8 mouse cellular contexts compared by ENCODE assay signal in the genomic region with DNA sequence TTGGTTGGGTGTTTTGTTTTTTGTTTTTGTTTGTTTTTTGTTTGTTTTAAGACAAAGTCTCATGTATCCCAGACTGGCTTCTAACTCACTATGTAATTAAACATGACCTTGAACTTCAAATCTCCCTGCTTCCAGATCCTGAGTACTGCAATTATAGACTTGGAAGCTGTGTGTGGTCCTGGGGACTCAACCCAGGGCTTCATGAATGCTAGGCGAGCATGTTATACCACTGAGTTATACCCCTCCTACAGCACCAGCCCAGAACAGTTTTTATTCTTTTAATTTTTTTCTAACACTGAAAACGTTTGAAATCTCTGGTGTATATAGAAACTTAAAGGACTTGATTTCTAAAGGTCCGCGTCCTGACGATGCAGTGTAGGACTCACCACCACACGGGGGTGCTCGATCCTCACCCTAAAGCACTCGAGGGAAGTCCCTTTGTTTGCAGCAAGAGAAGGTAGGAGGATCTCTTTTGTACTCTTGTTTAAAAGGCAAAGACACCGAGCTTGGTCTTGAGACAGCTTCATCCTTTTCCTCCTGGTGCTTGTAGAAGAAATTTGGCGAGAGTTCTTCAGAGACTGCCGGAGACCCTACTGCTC.
DNase-seq lines count a peak whose midpoint lies in the region; ATAC-seq lines count a peak whose summit lies in the region.

No protein-coding gene starts in this region.

- H3K27me3 ChIP-seq in limb, embryonic 10.5 days (ENCODE audit: low read depth, poor library complexity, severe bottlenecking), result no peaks in the 10 kb centered on the region

- H3K4me3 ChIP-seq in limb, embryonic 10.5 days, result no peak overlapping the region

- WGBS in limb, embryonic 10.5 days, result 13% methylated on average over 11 of the region's 11 CpGs

- H3K4me1 ChIP-seq in limb, embryonic 10.5 days, result peaks cover 20% of the 10 kb centered on the region

- ATAC-seq in monocyte, adult 5-6 weeks (replicated peaks; ENCODE audit: insufficient number of reproducible peaks, low FRiP score, low TSS enrichment, poor library complexity, severe bottlenecking), result 0 out of 2 replicates have a peak, but pooled peaks have one; percentile 46

- H3K36me3 ChIP-seq in limb, embryonic 10.5 days, result no peaks in the 10 kb centered on the region

- DNase-seq in 3T3-L1 (ENCODE audit: low read depth, low spot score), result peak; percentile 88
- DNase-seq in adrenal gland, adult 2 months, result peak; percentile 82
- peak; percentile 86 for DNase-seq in embryo, embryonic 11 days
- peak; percentile 44 to 76 for DNase-seq in gastrocnemius, postnatal 4 days (ENCODE audit: low spot score in 2 of 2)
- peak; percentile 84 for DNase-seq in kidney, adult 18-20 months
- peak; percentile 84 for DNase-seq in limb, embryonic 10.5 days (ENCODE audit: low spot score)
- peak; percentile 31 to 61 for DNase-seq in spleen, postnatal 14 days (ENCODE audit: low spot score in 2 of 2)

- no peaks in the 10 kb centered on the region for H3K9me3 ChIP-seq in limb, embryonic 10.5 days (replicated peaks)

- H3K27ac ChIP-seq in limb, embryonic 10.5 days, result peak overlapping the region; percentile 44
